Mouse (Mus musculus) liver, adult 2 months (tissue): ENCODE results near the gene Tada3. TPM values are rescaled to one million over a fixed set of nuclear protein-coding genes. Genes with fewer than 3 reads are reported as not detected.

Experiments
- DNase-seq: peaks from one replicate; pipeline ENCODE4 v3.0.0-alpha.2; 2011; ENCODE audit warnings: low read depth, low spot score; ENCODE audit errors: extremely low read depth
- H3K27ac ChIP-seq: fragments of 200-500 bp; replicated peaks from 2 replicates; pipeline ENCODE4 v1.5.1; 2012; ENCODE audit warnings: low read depth, mild to moderate bottlenecking, control low read depth, inconsistent platforms, low read length; ENCODE audit not compliant: insufficient read depth
- H3K27me3 ChIP-seq: fragments of 200-500 bp; 2 replicates; pipeline ENCODE4 v1.6.1; 2012; ENCODE audit warnings: mild to moderate bottlenecking, moderate library complexity, low read length, inconsistent platforms; ENCODE audit not compliant: control insufficient read depth, insufficient read depth
- H3K36me3 ChIP-seq: fragments of 200-500 bp; 2 replicates; pipeline ENCODE4 v1.6.1; 2012; ENCODE audit warnings: low read length, inconsistent platforms; ENCODE audit not compliant: control insufficient read depth, insufficient read depth
- H3K4me1 ChIP-seq: fragments of 200-500 bp; 2 replicates; pipeline ENCODE4 v1.6.1; 2011; ENCODE audit warnings: low read length; ENCODE audit not compliant: control insufficient read depth, insufficient read depth
- H3K4me3 ChIP-seq: fragments of 200-500 bp; 2 replicates; pipeline ENCODE4 v1.5.1; 2011; ENCODE audit warnings: low read depth, mild to moderate bottlenecking, control low read depth, low read length, moderate library complexity; ENCODE audit not compliant: insufficient read depth
- H3K79me2 ChIP-seq: fragments of 200-500 bp; 2 replicates; pipeline ENCODE4 v1.6.1; 2012; ENCODE audit warnings: inconsistent platforms, mild to moderate bottlenecking, low read length, moderate library complexity; ENCODE audit not compliant: control insufficient read depth, insufficient read depth
- H3K9ac ChIP-seq: fragments of 200-500 bp; 2 replicates; pipeline ENCODE4 v1.6.1; 2012; ENCODE audit warnings: low read depth, mild to moderate bottlenecking, control low read depth, inconsistent platforms, low read length
- CTCF ChIP-seq: fragments of 200-500 bp; IDR thresholded peaks from 2 replicates; pipeline ENCODE4 v1.5.1; 2011; ENCODE audit warnings: low read depth, low read length, control low read depth
- POLR2A ChIP-seq: fragments of 200-500 bp; IDR thresholded peaks from 2 replicates; pipeline ENCODE4 v1.6.1; 2011; ENCODE audit warnings: low read length, control low read depth; ENCODE audit not compliant: insufficient read depth; ENCODE audit errors: extremely low read depth
- WGBS: fragments of 180-500 bp; shearing (Covaris S2); methylation state at CpG from one replicate; pipeline ENCODE4 v1.1.7; 2018; 5-methylcytosine and 5-hydroxymethylcytosine counted together
- polyA plus RNA-seq: library from polyadenylated mRNA; depleted of rRNA; stranded (reverse); fragments of >200 nt; gene quantifications from 2 replicates; pipeline ENCODE4 v1.2.3, GENCODE M21; 2012; rRNA removed
- total RNA-seq: library from RNA; depleted of rRNA; stranded (reverse); fragments of >200 nt; gene quantifications from 2 replicates; pipeline ENCODE4 v1.2.3, GENCODE M21; 2014; rRNA removed

Gene Tada3
- total and polyA plus RNA-seq, 2 experiments: 5.2 to 8.4 TPM

GRCm38 (mm10) chr6:113330547-113330946, 47.1 kb downstream of the Tada3 start:
- no peak overlapping the region for H3K9ac ChIP-seq
- H3K36me3 ChIP-seq: peaks cover 9% of the 10 kb centered on the region; the same call in 1 of the 2 replicates
- peaks cover 2% of the 10 kb centered on the region for H3K4me1 ChIP-seq
- WGBS: 72% methylated on average over 2 of the region's 2 CpGs
- DNase-seq: no peak
- TF ChIP-seq CTCF (no peak), POLR2A (no peak)
- H3K79me2 ChIP-seq: no peaks in the 10 kb centered on the region
- no peaks in the 10 kb centered on the region for H3K27me3 ChIP-seq
- no peak overlapping the region for H3K27ac ChIP-seq
- H3K4me3 ChIP-seq: no peak overlapping the region

- H3K4me3 ChIP-seq: no peak overlapping the region
- H3K9ac ChIP-seq: no peak overlapping the region
- TF ChIP-seq CTCF (no peak), POLR2A (no peak)
- no peaks in the 10 kb centered on the region for H3K27me3 ChIP-seq
- no peaks in the 10 kb centered on the region for H3K79me2 ChIP-seq
- 94% methylated on average over 1 of the region's 1 CpGs for WGBS
- H3K27ac ChIP-seq: no peak overlapping the region
- peaks cover 2% of the 10 kb centered on the region for H3K4me1 ChIP-seq
- H3K36me3 ChIP-seq: peaks cover 11% of the 10 kb centered on the region; the same call in 1 of the 2 replicates
- DNase-seq: no peak
Observed at GRCm38 (mm10) chr6:113329396-113329795, 48.3 kb downstream of the Tada3 start.

- Histone ChIP-seq H3K9ac (peak within 1 kb of the TSS; percentile 75), H3K4me3 (peak within 1 kb of the TSS; percentile 64), H3K79me2 (no peaks in the 10 kb centered on the region), H3K27ac (peak within 1 kb of the TSS; percentile 76), H3K36me3 (peaks cover 29% of the 10 kb centered on the region), H3K27me3 (no peaks in the 10 kb centered on the region), H3K4me1 (peaks cover 2% of the 10 kb centered on the region)
- DNase-seq: peak; percentile 98
- WGBS: under 1% methylated on average over 52 of the region's 52 CpGs
- TF ChIP-seq CTCF (no peak), POLR2A (peak; percentile 88)
Observed at GRCm38 (mm10) chr6:113326533-113327315, 51.0 kb downstream of the Tada3 start, which contains the start of gene Ogg1. Gene Ogg1, plus strand, starts transcription at chr6:113326972.

Other genes with a start within 250 kb of the Tada3 start
- gene Lhfpl4, start 182.5 kb downstream of the Tada3 start, total RNA-seq: 0.07 TPM in 1 of 2 replicates, not detected in the other
- 0.02 TPM in 1 of 2 replicates, not detected in the other for gene Lhfpl4, start 182.5 kb downstream of the Tada3 start, polyA plus RNA-seq
- gene Mtmr14, start 140.0 kb downstream of the Tada3 start, total RNA-seq: 22.4 and 24.1 TPM in 2 replicates
- gene Mtmr14, start 140.0 kb downstream of the Tada3 start, polyA plus RNA-seq: 28.8 and 32.8 TPM in 2 replicates
- not detected in 2 replicates for gene Cpne9, start 95.6 kb downstream of the Tada3 start, total RNA-seq
- not detected in 2 replicates for gene Cpne9, start 95.6 kb downstream of the Tada3 start, polyA plus RNA-seq
- gene Brpf1, start 70.7 kb downstream of the Tada3 start, total RNA-seq: 5.4 and 5.5 TPM in 2 replicates
- 6.7 and 10.2 TPM in 2 replicates for gene Brpf1, start 70.7 kb downstream of the Tada3 start, polyA plus RNA-seq
- 4.8 and 5.0 TPM in 2 replicates for gene Ogg1, start 50.9 kb downstream of the Tada3 start, total RNA-seq
- 9.2 and 10.4 TPM in 2 replicates for gene Ogg1, start 50.9 kb downstream of the Tada3 start, polyA plus RNA-seq
- 16.1 and 18.8 TPM in 2 replicates for gene Camk1, start 33.9 kb downstream of the Tada3 start, total RNA-seq
- 12.1 and 15.6 TPM in 2 replicates for gene Camk1, start 33.9 kb downstream of the Tada3 start, polyA plus RNA-seq
- gene Arpc4, start 232 bp upstream of the Tada3 start, total RNA-seq: 36.0 and 41.8 TPM in 2 replicates
- 31.5 and 36.4 TPM in 2 replicates for gene Arpc4, start 232 bp upstream of the Tada3 start, polyA plus RNA-seq
- 0.65 and 1.5 TPM in 2 replicates for gene Ttll3, start 11.4 kb upstream of the Tada3 start, total RNA-seq
- 1.7 TPM in 2 replicates for gene Ttll3, start 11.4 kb upstream of the Tada3 start, polyA plus RNA-seq
- 14.2 and 17.2 TPM in 2 replicates for gene Rpusd3, start 41.5 kb upstream of the Tada3 start, total RNA-seq
- gene Rpusd3, start 41.5 kb upstream of the Tada3 start, polyA plus RNA-seq: 106 and 118 TPM in 2 replicates
- 0.92 and 1.5 TPM in 2 replicates for gene Cidec, start 57.9 kb upstream of the Tada3 start, total RNA-seq
- gene Cidec, start 57.9 kb upstream of the Tada3 start, polyA plus RNA-seq: 1.1 and 1.5 TPM in 2 replicates
- 20.2 and 26.6 TPM in 2 replicates for gene Jagn1, start 64.7 kb upstream of the Tada3 start, total RNA-seq
- 59.1 and 61.5 TPM in 2 replicates for gene Jagn1, start 64.7 kb upstream of the Tada3 start, polyA plus RNA-seq
- gene Il17re, start 80.6 kb upstream of the Tada3 start, total RNA-seq: 0.46 TPM in 1 of 2 replicates, not detected in the other
- 0.26 TPM in 2 replicates for gene Il17re, start 80.6 kb upstream of the Tada3 start, polyA plus RNA-seq
- gene Il17rc, start 93.5 kb upstream of the Tada3 start, total RNA-seq: 27.8 and 32.6 TPM in 2 replicates
- gene Il17rc, start 93.5 kb upstream of the Tada3 start, polyA plus RNA-seq: 79.2 and 87.5 TPM in 2 replicates
- 12.3 and 15.9 TPM in 2 replicates for gene Creld1, start 105.4 kb upstream of the Tada3 start, total RNA-seq
- gene Creld1, start 105.4 kb upstream of the Tada3 start, polyA plus RNA-seq: 24.4 and 28.7 TPM in 2 replicates
- under 0.01 TPM in 1 of 2 replicates, not detected in the other for gene Prrt3, start 124.0 kb upstream of the Tada3 start, total RNA-seq
- gene Prrt3, start 124.0 kb upstream of the Tada3 start, polyA plus RNA-seq: not detected in 2 replicates
- 53.5 and 56.0 TPM in 2 replicates for gene Emc3, start 153.8 kb upstream of the Tada3 start, total RNA-seq
- gene Emc3, start 153.8 kb upstream of the Tada3 start, polyA plus RNA-seq: 31.9 and 35.5 TPM in 2 replicates
- 0.18 and 0.67 TPM in 2 replicates for gene Fancd2, start 153.8 kb upstream of the Tada3 start, total RNA-seq
- gene Fancd2, start 153.8 kb upstream of the Tada3 start, polyA plus RNA-seq: 0.22 TPM in 1 of 2 replicates, not detected in the other
- gene Fancd2os, start 222.8 kb upstream of the Tada3 start, total RNA-seq: not detected in 2 replicates
- not detected in 2 replicates for gene Fancd2os, start 222.8 kb upstream of the Tada3 start, polyA plus RNA-seq
- 70.3 and 76.0 TPM in 2 replicates for gene Brk1, start 226.9 kb upstream of the Tada3 start, total RNA-seq
- 75.9 and 80.3 TPM in 2 replicates for gene Brk1, start 226.9 kb upstream of the Tada3 start, polyA plus RNA-seq
- gene Vhl, start 246.1 kb upstream of the Tada3 start, total RNA-seq: 7.2 and 9.1 TPM in 2 replicates
- gene Vhl, start 246.1 kb upstream of the Tada3 start, polyA plus RNA-seq: 12.1 and 14.0 TPM in 2 replicates